Mouse (Mus musculus): Measurements from ENCODE around the gene Dennd4b.

DNA sequence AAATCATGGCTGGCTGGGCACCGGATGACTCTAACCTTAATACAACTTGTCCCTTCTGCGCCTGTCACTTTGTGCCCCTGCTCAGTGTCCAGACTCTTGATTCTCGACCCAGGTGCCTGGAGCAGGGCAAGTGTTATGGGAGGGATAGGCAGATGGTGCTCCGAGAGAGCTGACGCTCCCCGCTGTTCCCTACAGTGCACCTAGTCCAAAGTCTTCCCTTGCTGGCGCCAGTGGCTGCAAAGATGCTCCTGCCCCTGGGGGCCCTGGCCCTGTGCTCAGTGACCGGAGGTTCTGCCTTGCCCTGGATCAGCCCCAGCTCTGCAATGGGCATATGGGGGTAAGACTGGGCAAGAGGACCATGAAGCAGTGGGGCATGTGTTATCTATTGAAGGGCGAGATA lies 12.8 kb downstream of the Dennd4b start:
- no peak for TF ChIP-seq CTCF (IDR thresholded peaks at IDR 0.05; ENCODE audit: borderline replicate concordance, control insufficient read depth, extremely low read depth, insufficient read depth, low read length, poor library complexity)
- no peak for TF ChIP-seq POLR2A (IDR thresholded peaks at IDR 0.05; ENCODE audit: control insufficient read depth, extremely low read depth, insufficient read depth, low read length, poor library complexity)
